Mouse (Mus musculus) ES-E14 (cell line): ENCODE measurements at regions not wholly inside any gene's neighbourhood (a gene's known extent, or its start where the extent isn't known, plus 50 kb on each side); places are given as distances from the start of the nearest gene placed in this dataset.
A peak's percentile ranks its signal among the peaks of the same experiment; 100 is the strongest.

Experiments
- DNase-seq: peaks from one replicate; pipeline ENCODE4 v3.0.0-alpha.2; 2013; ENCODE audit warnings: low read depth, low spot score
- H3K27ac ChIP-seq: 2 replicates; pipeline ENCODE4 v1.5.1; 2012; ENCODE audit warnings: low read depth, mild to moderate bottlenecking, low read length, moderate library complexity, mixed read lengths; ENCODE audit not compliant: poor library complexity, insufficient read depth, severe bottlenecking
- H3K36me3 ChIP-seq: 2 replicates; pipeline ENCODE4 v1.6.1; 2012; ENCODE audit warnings: mild to moderate bottlenecking, low read length, moderate library complexity, mixed read lengths; ENCODE audit not compliant: control insufficient read depth, poor library complexity, insufficient read depth, severe bottlenecking
- H3K4me1 ChIP-seq, 2 experiments: fragments of 150-350 bp in 1 of 2; sonication (generic) in 1 of 2; 2 replicates each; pipeline ENCODE4 v1.6.1; 2012; ENCODE audit warnings: low read length in 2 of 2, mild to moderate bottlenecking in 1 of 2, mixed read lengths in 1 of 2; ENCODE audit not compliant: control insufficient read depth in 2 of 2, insufficient read depth in 2 of 2, poor library complexity in 1 of 2
- H3K4me3 ChIP-seq, 2 experiments: fragments of 150-350 bp in 1 of 2; sonication (generic) in 1 of 2; 2 replicates each; pipeline ENCODE4 v1.5.1; 2012; ENCODE audit warnings: low read length in 2 of 2, low read depth in 1 of 2, mild to moderate bottlenecking in 1 of 2, mixed read lengths in 1 of 2; ENCODE audit not compliant: insufficient read depth in 1 of 2, poor library complexity in 1 of 2, severe bottlenecking in 1 of 2
- H3K9ac ChIP-seq: 2 replicates; pipeline ENCODE4 v1.6.1; 2012; ENCODE audit warnings: low read depth, mild to moderate bottlenecking, low read length, mixed read lengths; ENCODE audit not compliant: poor library complexity, insufficient read depth, severe bottlenecking
- H3K9me3 ChIP-seq: fragments of 150-350 bp; sonication (generic); 2 replicates; pipeline ENCODE4 v1.6.1; 2012; ENCODE audit warnings: low read depth, mild to moderate bottlenecking, low read length; ENCODE audit not compliant: control insufficient read depth, insufficient read depth
- CHD2 ChIP-seq: IDR thresholded peaks from 2 replicates; pipeline ENCODE4 v1.6.1; 2014; ENCODE audit warnings: mild to moderate bottlenecking, low read depth, low read length, inconsistent platforms
- HCFC1 ChIP-seq: IDR thresholded peaks from 2 replicates; pipeline ENCODE4 v1.6.1; 2012; ENCODE audit warnings: low read length, inconsistent platforms, borderline replicate concordance; ENCODE audit not compliant: insufficient read depth
- MAFK ChIP-seq: IDR thresholded peaks from 2 replicates; pipeline ENCODE4 v1.6.1; 2014; ENCODE audit warnings: mild to moderate bottlenecking, low read depth, low read length, inconsistent platforms; ENCODE audit not compliant: insufficient read depth
- ZC3H11A ChIP-seq: IDR thresholded peaks from 2 replicates; pipeline ENCODE4 v1.6.1; 2012; ENCODE audit warnings: low read depth, mild to moderate bottlenecking, inconsistent platforms, low read length, borderline replicate concordance
- ZNF384 ChIP-seq: IDR thresholded peaks from 2 replicates; pipeline ENCODE4 v1.6.1; 2012; ENCODE audit warnings: low read depth, low read length, inconsistent platforms
- in situ Hi-C, 2 experiments: fragments of 600-800 bp; cut with MboI; formaldehyde crosslinking; loops; one replicate each; pipeline ENCODE4 v1.15.1; 2025; ENCODE audit warnings: low sequenced_read_pairs in 2 of 2, inconsistent platforms in 1 of 2; ENCODE audit not compliant: unreplicated experiment in 2 of 2

DNA sequence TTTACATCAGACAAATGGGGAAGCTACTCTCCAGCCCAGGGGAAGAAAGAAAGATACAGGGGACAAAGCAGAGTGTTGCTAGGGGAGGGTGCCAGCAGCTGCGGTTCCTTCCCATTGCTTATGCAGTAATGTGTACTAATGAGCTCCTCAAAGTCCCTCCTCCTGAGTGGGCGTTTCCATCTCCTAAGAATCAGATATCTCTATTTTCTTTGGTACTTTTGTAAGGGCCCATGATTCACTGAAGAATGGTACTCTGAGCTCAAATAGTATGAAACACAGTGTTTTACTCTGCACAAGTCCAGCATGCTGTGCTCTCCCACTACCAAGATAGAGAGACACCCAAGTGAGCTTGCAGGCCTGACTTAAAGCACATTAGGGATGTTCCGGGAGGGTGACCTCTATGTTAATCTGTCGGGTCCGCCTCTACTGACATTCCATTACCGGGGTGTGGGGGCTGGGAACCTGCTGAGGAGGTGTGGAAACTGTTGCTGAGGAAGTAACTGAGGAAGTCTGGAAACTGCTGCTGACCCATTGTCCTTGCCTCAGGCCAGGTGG, 114.8 kb upstream of the Ttc29 start:
- TF ChIP-seq ZNF384 (no peak), HCFC1 (no peak), CHD2 (no peak), MAFK (no peak), ZC3H11A (no peak)
- H3K4me3 ChIP-seq, result peak overlapping the region in 1 of 2 experiments; percentile 34; a peak in 1 of 4 replicates
- peak overlapping the region; percentile 93 for H3K27ac ChIP-seq
- H3K4me1 ChIP-seq, result peaks cover 4 to 8% of the 10 kb centered on the region in 2 experiments
- H3K9ac ChIP-seq, result no peak overlapping the region
- DNase-seq, result peak; percentile 65
- in situ Hi-C loops, result no loop called here
- H3K36me3 ChIP-seq, result no peaks in the 10 kb centered on the region; the same call in 1 of the 2 replicates
- H3K9me3 ChIP-seq, result no peaks in the 10 kb centered on the region

GRCm38 (mm10) chr8:78099091-78099490, 114.0 kb upstream of the Ttc29 start:
- H3K36me3 ChIP-seq, result no peaks in the 10 kb centered on the region; the same call in 1 of the 2 replicates
- H3K4me3 ChIP-seq, result no peak overlapping the region
- H3K4me1 ChIP-seq, result peaks cover 4 to 8% of the 10 kb centered on the region in 2 experiments
- in situ Hi-C loops, result no loop called here
- H3K9ac ChIP-seq, result no peak overlapping the region
- TF ChIP-seq ZC3H11A, result no peak
- TF ChIP-seq MAFK, result no peak
- 0 out of 2 replicates have a peak, but pooled peaks have one; percentile 25 for TF ChIP-seq CHD2
- TF ChIP-seq HCFC1, result no peak
- no peak for TF ChIP-seq ZNF384
- DNase-seq, result no peak
- no peaks in the 10 kb centered on the region for H3K9me3 ChIP-seq
- H3K27ac ChIP-seq, result peak overlapping the region; percentile 93

DNA sequence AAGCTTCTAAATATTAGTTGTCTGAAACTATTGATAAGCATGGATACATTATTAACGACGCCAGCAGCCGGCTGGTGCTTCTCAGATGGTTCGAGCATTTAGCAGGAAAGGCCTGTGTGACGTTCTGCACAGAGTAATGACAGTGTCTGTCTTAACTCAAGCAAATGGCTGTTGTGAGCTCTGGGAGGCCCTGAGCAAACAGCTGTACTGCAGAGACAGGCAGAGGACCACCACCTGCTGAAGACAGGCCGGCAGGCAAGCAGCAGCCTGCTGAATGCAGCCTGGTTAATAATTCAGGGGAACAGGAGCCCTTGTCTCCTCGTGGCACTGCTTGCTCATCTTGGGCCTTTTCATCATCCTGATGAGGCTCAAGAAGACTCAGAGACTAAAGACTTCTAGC, 105.8 kb upstream of the Ttc29 start:
- Histone ChIP-seq H3K27ac (no peak overlapping the region), H3K4me3 (no peak overlapping the region), H3K9ac (no peak overlapping the region), H3K4me1 (peaks cover 9 to 13% of the 10 kb centered on the region in 2 experiments; a peak in 3 of 4 replicates), H3K9me3 (no peaks in the 10 kb centered on the region), H3K36me3 (no peaks in the 10 kb centered on the region)
- no peak for DNase-seq
- in situ Hi-C loops, result no loop called here
- no peak for TF ChIP-seq ZNF384
- TF ChIP-seq ZC3H11A, result no peak
- TF ChIP-seq MAFK, result no peak
- TF ChIP-seq CHD2, result no peak
- TF ChIP-seq HCFC1, result no peak

DNA sequence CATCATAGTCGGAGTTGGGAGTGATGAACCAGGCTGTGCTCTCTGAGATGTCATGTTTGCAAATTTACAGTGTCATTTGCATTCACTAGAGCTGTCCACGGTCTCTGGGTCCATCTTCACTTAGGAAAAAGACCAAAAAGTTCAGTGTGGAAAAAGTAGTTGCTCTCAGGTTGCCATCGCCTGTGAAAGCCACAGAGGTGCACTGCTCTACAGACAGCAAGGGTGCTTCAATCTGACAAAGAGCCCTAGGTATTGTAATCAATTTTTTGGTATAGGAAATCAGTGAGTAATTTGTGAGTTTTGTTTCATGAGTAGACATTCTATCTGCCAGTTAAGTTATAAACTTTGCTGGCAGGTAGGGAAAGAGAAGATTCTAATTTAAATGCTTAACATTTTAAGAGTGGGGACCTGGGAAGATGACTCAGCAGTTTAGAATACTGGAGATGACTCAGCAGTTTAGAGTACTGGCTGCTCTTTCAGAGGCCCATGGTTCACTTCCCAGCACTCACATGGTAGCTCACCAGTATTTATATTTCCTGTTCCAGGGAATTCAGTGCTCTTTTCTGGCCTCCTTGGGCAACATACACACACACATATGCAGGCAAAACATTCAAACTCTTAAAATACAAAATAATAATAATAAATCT, 103.0 kb upstream of the Ttc29 start:
- in situ Hi-C loops, result no loop called here
- no peak for TF ChIP-seq HCFC1
- peak; percentile 100 for TF ChIP-seq MAFK
- H3K4me1 ChIP-seq, result peaks cover 15 to 16% of the 10 kb centered on the region in 2 experiments; a peak in 3 of 4 replicates
- H3K9me3 ChIP-seq, result no peaks in the 10 kb centered on the region
- no peaks in the 10 kb centered on the region for H3K36me3 ChIP-seq
- H3K4me3 ChIP-seq, result no peak overlapping the region
- DNase-seq, result no peak
- H3K27ac ChIP-seq, result no peak overlapping the region; the same call in 1 of the 2 replicates
- H3K9ac ChIP-seq, result no peak overlapping the region
